Mouse (Mus musculus): ENCODE measurements around the gene Acvr1b. TPM values are rescaled to one million over a fixed set of nuclear protein-coding genes. Genes with fewer than 3 reads are reported as not detected.

The Acvr1b gene
- total RNA-seq, 2 experiments from 2014 or later, result 71.3 to 79.6 TPM

- no peak for DNase-seq (ENCODE audit: low spot score in 2 of 2)
Measured at GRCm38 (mm10) chr15:101194951-101195823, 21.3 kb downstream of the Acvr1b start.

GRCm38 (mm10) chr15:101196079-101196795 lies 22.4 kb downstream of the Acvr1b start:
- no peak for DNase-seq (ENCODE audit: low spot score in 2 of 2)

- DNase-seq (ENCODE audit: low spot score in 2 of 2), result no peak
Measured at GRCm38 (mm10) chr15:101196961-101197360, 23.1 kb downstream of the Acvr1b start.

- DNase-seq (ENCODE audit: low spot score in 2 of 2), result no peak
Measured at GRCm38 (mm10) chr15:101197497-101198179, 23.8 kb downstream of the Acvr1b start.

- DNase-seq (ENCODE audit: low spot score in 2 of 2), result peak; percentile 65 to 76
Measured at GRCm38 (mm10) chr15:101198218-101198617, 24.4 kb downstream of the Acvr1b start.

- DNase-seq (ENCODE audit: low spot score in 2 of 2), result no peak
Measured at GRCm38 (mm10) chr15:101198850-101199249, 25.0 kb downstream of the Acvr1b start.

- DNase-seq (ENCODE audit: low spot score in 2 of 2), result no peak
Measured at GRCm38 (mm10) chr15:101200777-101201295, 27.0 kb downstream of the Acvr1b start.

GRCm38 (mm10) chr15:101201414-101201813 lies 27.5 kb downstream of the Acvr1b start:
- DNase-seq (ENCODE audit: low spot score in 2 of 2), result no peak

- DNase-seq (ENCODE audit: low spot score in 2 of 2), result no peak
Measured at GRCm38 (mm10) chr15:101203673-101204072, 29.8 kb downstream of the Acvr1b start.

GRCm38 (mm10) chr15:101204781-101205180 lies 30.9 kb downstream of the Acvr1b start:
- no peak for DNase-seq (ENCODE audit: low spot score in 2 of 2)

GRCm38 (mm10) chr15:101210228-101210627 lies 36.4 kb downstream of the Acvr1b start:
- DNase-seq (ENCODE audit: low spot score in 2 of 2), result no peak

GRCm38 (mm10) chr15:101210998-101211613 lies 37.2 kb downstream of the Acvr1b start:
- DNase-seq (ENCODE audit: low spot score in 2 of 2), result no peak

- no peak for DNase-seq (ENCODE audit: low spot score in 2 of 2)
Measured at GRCm38 (mm10) chr15:101212435-101212834, 38.6 kb downstream of the Acvr1b start.

GRCm38 (mm10) chr15:101215136-101215535 lies 41.3 kb downstream of the Acvr1b start:
- no peak for DNase-seq (ENCODE audit: low spot score in 2 of 2)

GRCm38 (mm10) chr15:101216036-101216435 lies 42.2 kb downstream of the Acvr1b start:
- DNase-seq (ENCODE audit: low spot score in 2 of 2), result no peak

- DNase-seq (ENCODE audit: low spot score in 2 of 2), result no peak
Measured at GRCm38 (mm10) chr15:101220905-101221297, 47.0 kb downstream of the Acvr1b start.

- DNase-seq (ENCODE audit: low spot score in 2 of 2), result peak; percentile 86 to 91
Measured at GRCm38 (mm10) chr15:101221298-101222104, 47.6 kb downstream of the Acvr1b start.

- no peak for DNase-seq (ENCODE audit: low spot score in 2 of 2)
Measured at GRCm38 (mm10) chr15:101222897-101223482, 49.1 kb downstream of the Acvr1b start.

GRCm38 (mm10) chr15:101223596-101223995 lies 49.7 kb downstream of the Acvr1b start:
- DNase-seq (ENCODE audit: low spot score in 2 of 2), result no peak
